Mouse (Mus musculus): ENCODE data around the gene Olfr1058.
"Not testable (repeated sequence)": the region's sequence is repeated elsewhere in the genome, so short reads cannot be mapped to it uniquely, and the experiment has no call there.

Olfr1058 gene

DNA sequence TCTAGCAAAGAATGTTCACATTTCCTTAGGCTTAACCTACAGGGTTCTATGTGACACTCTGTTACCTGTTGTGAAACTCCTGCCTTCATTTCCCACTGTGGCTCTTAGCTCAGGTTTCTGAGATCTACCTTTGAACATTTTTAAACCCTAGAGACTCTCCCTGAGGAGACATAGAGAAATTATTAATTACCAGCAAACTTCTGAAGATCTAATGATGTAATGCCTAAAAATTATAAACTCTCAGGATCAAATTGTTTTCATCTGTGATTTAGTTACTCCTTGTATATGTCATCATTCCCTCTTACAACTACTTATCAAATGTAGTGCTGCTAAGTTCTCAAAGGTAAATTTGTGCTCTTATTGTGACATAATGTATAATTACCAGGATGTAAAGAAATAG, at the start of gene Olfr1058:
Olfr1058 (minus strand) TSS at position 101 of the 400 bp plus-strand sequence.
- not testable (repeated sequence) for DNase-seq (ENCODE audit: low spot score in 2 of 2)

- not testable (repeated sequence) for DNase-seq (ENCODE audit: low spot score in 2 of 2)
These were observed 40.1 kb upstream of the Olfr1058 start for GRCm38 (mm10) chr2:86428511-86428910.

GRCm38 (mm10) chr2:86426649-86427048, 38.3 kb upstream of the Olfr1058 start, which contains the start of gene Olfr1062:
Gene Olfr1062, minus strand, starts transcription at chr2:86426749.
- not testable (repeated sequence) for DNase-seq (ENCODE audit: low spot score in 2 of 2)

- no peak for DNase-seq (ENCODE audit: low spot score in 2 of 2)
These were observed 25.6 kb upstream of the Olfr1058 start, which contains the start of gene Olfr1061 for GRCm38 (mm10) chr2:86413950-86414349. Gene Olfr1061, minus strand, starts transcription at chr2:86414050.

GRCm38 (mm10) chr2:86395114-86395513, 6.8 kb upstream of the Olfr1058 start:
- no peak for DNase-seq (ENCODE audit: low spot score in 2 of 2)

- no peak for DNase-seq (ENCODE audit: low spot score in 2 of 2)
These were observed 10.1 kb downstream of the Olfr1058 start, which contains the start of gene Olfr1057 for GRCm38 (mm10) chr2:86378293-86378692. Gene Olfr1057, minus strand, starts transcription at chr2:86378393.

DNA sequence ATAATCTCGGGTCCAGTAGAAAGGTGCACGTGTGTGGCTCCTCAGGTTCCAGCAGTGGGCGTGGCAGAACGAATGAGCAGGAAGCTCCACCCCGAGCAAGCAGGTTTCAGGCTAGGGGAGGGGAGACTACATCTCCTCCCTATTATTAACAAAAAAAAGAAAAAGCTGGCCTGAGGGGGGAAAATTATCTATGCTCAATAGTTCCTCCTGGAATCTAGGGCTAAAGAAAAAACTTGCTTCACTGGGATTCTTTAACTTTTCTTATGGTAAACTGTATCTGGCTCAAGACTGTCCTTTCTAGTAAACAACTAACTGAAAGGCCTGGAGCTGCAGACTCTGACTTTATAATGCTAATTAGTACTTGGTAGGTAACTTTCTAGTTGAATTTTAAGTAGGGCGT, 22.0 kb downstream of the Olfr1058 start:
- DNase-seq (ENCODE audit: low spot score in 2 of 2), result not testable (repeated sequence)

GRCm38 (mm10) chr2:86362369-86362768, 26.0 kb downstream of the Olfr1058 start, which contains the start of gene Olfr1056:
Gene Olfr1056, minus strand, starts transcription at chr2:86362469.
- no peak for DNase-seq (ENCODE audit: low spot score in 2 of 2)

DNA sequence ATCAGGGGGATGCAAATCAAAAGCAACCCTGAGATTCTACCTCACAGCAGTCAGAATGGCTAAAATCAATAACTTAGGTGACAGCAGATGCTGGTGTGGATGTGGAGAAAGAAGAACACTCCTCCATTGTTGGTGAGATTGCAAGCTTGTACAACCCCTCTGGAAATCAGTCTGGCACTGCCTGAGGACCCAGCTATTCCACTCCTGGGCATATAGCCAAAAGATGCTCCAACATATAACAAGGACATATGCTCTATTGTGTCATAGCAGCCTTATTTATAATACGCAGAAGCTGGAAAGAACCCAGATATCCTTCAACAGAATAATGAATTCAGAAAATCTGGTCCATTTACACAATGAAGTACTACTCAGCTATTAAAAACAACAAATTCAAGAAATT, 36.6 kb downstream of the Olfr1058 start:
- DNase-seq (ENCODE audit: low spot score in 2 of 2), result not testable (repeated sequence)

- no peak for DNase-seq (ENCODE audit: low spot score in 2 of 2)
These were observed 38.2 kb downstream of the Olfr1058 start, which contains the start of gene Olfr1055 for GRCm38 (mm10) chr2:86350184-86350583. Gene Olfr1055, minus strand, starts transcription at chr2:86350284.

- DNase-seq (ENCODE audit: low spot score in 2 of 2), result no peak
These were observed 53.0 kb downstream of the Olfr1058 start, which contains the start of gene Olfr1054 for GRCm38 (mm10) chr2:86335333-86335732. Gene Olfr1054, minus strand, starts transcription at chr2:86335433.

All from spleen, postnatal 4 days (tissue).